Mouse (Mus musculus) adrenal gland, postnatal 25 days (tissue): Measurements from ENCODE around the gene Mecp2. TPM values are rescaled to one million over a fixed set of nuclear protein-coding genes. Genes with fewer than 3 reads are reported as not detected.
"Not testable (repeated sequence)": the region's sequence is repeated elsewhere in the genome, so short reads cannot be mapped to it uniquely, and the experiment has no call there.

Experiments used
- DNase-seq: peaks from one replicate; pipeline ENCODE4 v3.0.0; 2021; ENCODE audit warnings: mixed read lengths
- long read RNA-seq: library from polyadenylated mRNA; stranded (forward); transcript quantifications from one replicate; pipeline ENCODE4 v2.0.0, GENCODE M21; 2021
- total RNA-seq: library from RNA; stranded (reverse); gene quantifications from 2 replicates; pipeline ENCODE4 v1.2.3, GENCODE M21; 2021

Mecp2 gene
- total RNA-seq: 34.3 and 42.6 TPM in 2 replicates
- long read RNA-seq, full-length matches to known transcripts: 15 of 23 reads
- long read RNA-seq, partial matches to known transcripts: 1 of 23 reads
- long read RNA-seq, other reads (novel, unspliced or antisense): 7 of 23 reads

GRCm38 (mm10) chrX:74135263-74135662, at the start of gene Mecp2:
Mecp2 (minus strand) TSS chrX:74135363.
- not testable (repeated sequence) for DNase-seq

- DNase-seq: no peak
Observed at GRCm38 (mm10) chrX:74176959-74177358, 41.8 kb upstream of the Mecp2 start, which contains the start of gene Tktl1. Tktl1 (plus strand) TSS chrX:74177259.

- no peak for DNase-seq
Observed at GRCm38 (mm10) chrX:74167738-74168137, 32.6 kb upstream of the Mecp2 start, which contains the start of gene Tex28. Tex28 (minus strand) TSS chrX:74167838.

- no peak for DNase-seq
Observed at GRCm38 (mm10) chrX:74127164-74127563, 8.0 kb downstream of the Mecp2 start, which contains the start of gene Opn1mw. Opn1mw (plus strand) TSS chrX:74127464.

GRCm38 (mm10) chrX:74124975-74125374, 10.2 kb downstream of the Mecp2 start:
- DNase-seq: no peak

- DNase-seq: peak; percentile 58
Observed at GRCm38 (mm10) chrX:74115511-74115910, 19.7 kb downstream of the Mecp2 start.

GRCm38 (mm10) chrX:74114036-74114435, 21.1 kb downstream of the Mecp2 start:
- DNase-seq: no peak

GRCm38 (mm10) chrX:74108747-74109146, 26.4 kb downstream of the Mecp2 start:
- no peak for DNase-seq

- no peak for DNase-seq
Observed at GRCm38 (mm10) chrX:74105916-74106315, 29.2 kb downstream of the Mecp2 start.

GRCm38 (mm10) chrX:74103457-74104188, 31.5 kb downstream of the Mecp2 start:
- DNase-seq: no peak

- DNase-seq: no peak
Observed at GRCm38 (mm10) chrX:74095130-74095529, 40.0 kb downstream of the Mecp2 start.

- peak; percentile 95 for DNase-seq
Observed at GRCm38 (mm10) chrX:74085601-74086038, 49.5 kb downstream of the Mecp2 start.

- peak; percentile 79 for DNase-seq
Observed at GRCm38 (mm10) chrX:74084946-74085498, 50.1 kb downstream of the Mecp2 start.

GRCm38 (mm10) chrX:74084276-74084837, 50.8 kb downstream of the Mecp2 start:
- no peak for DNase-seq

- no peak for DNase-seq
Observed at GRCm38 (mm10) chrX:74070794-74071193, 64.4 kb downstream of the Mecp2 start.

GRCm38 (mm10) chrX:74067891-74068290, 67.3 kb downstream of the Mecp2 start:
- DNase-seq: peak; percentile 45

GRCm38 (mm10) chrX:74045107-74045506, 90.1 kb downstream of the Mecp2 start:
- peak; percentile 23 for DNase-seq

GRCm38 (mm10) chrX:74037702-74038375, 97.3 kb downstream of the Mecp2 start:
- no peak for DNase-seq

- DNase-seq: no peak
Observed at GRCm38 (mm10) chrX:74030000-74030399, 105.2 kb downstream of the Mecp2 start.

- peak; percentile 84 for DNase-seq
Observed at GRCm38 (mm10) chrX:74023188-74024049, 111.7 kb downstream of the Mecp2 start, which contains the start of gene Irak1. Irak1 (minus strand) TSS chrX:74023918.

- DNase-seq: no peak
Observed at GRCm38 (mm10) chrX:74022795-74023187, 112.4 kb downstream of the Mecp2 start.
